Mouse (Mus musculus): ENCODE results near the gene Glipr1l2. TPM values are rescaled to one million over a fixed set of nuclear protein-coding genes. Genes with fewer than 3 reads are reported as not detected.
"Not testable (repeated sequence)": the region's sequence is repeated elsewhere in the genome, so short reads cannot be mapped to it uniquely, and the experiment has no call there.

Gene Glipr1l2
- total RNA-seq (2014; rRNA removed; ENCODE audit: low replicate concordance) (not detected in 2 replicates), polyA plus RNA-seq (2015; fragmentation: Nextera tagmentation; extraction: Ambion mirVana) (not detected in 2 replicates)

DNA sequence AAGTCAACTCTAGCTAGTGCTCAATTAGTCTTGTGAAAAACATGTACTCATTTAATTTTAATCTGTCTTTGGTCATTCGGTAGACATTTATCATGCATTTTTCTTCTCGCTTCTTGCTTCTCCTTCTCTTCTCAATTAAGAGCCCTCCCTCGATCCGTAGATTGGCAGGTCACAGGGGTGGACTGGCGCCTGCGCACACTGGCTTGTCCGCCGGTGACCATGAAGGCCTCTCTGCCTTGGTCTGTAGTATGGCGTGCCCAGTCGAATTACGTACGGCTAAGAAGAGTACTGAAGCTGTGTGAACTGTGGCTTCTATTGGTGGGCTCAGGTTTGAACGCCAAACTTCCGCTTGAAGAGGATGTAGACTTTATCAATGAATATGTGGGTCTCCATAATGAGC is at the start of gene Glipr1l2:
Gene Glipr1l2 (plus strand): TSS at position 198 of the 400 bp plus-strand sequence.
- WGBS = 91% methylated on average over 14 of the region's 14 CpGs

DNA sequence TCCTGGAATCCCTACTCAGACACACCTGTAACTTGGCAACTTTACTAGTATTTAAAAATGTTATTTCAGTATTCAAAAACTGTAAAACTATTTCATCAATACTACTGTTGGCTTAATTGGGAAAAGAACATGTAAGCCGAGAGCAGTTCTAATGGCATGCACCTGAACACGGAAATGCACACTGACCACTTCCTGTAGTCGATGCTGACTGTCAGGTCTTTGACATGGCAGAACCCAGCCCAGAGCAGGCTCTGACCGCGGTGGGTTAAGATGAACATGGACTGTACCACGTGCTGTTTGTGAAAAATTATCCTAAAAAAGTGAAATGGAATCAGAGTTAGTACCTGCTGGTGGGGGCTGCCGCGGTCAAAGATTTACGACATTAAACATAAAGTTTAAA is 39.6 kb upstream of the Glipr1l2 start:
- not testable (repeated sequence) for H3K36me3 ChIP-seq (replicated peaks; ENCODE audit: control insufficient read depth, insufficient read depth, low read length); ATAC-seq (ENCODE audit: insufficient read depth, low read depth); DNase-seq (ENCODE audit: low spot score); H3K4me1 ChIP-seq (ENCODE audit: control insufficient read depth, insufficient read depth); H3K9me3 ChIP-seq (replicated peaks; ENCODE audit: control insufficient read depth, low read length); H3K4me2 ChIP-seq (ENCODE audit: low read depth, low read length); H3K27me3 ChIP-seq (ENCODE audit: control insufficient read depth, insufficient read depth, low read length); H3K27ac ChIP-seq (ENCODE audit: low read depth); H3K9ac ChIP-seq (replicated peaks; ENCODE audit: low read depth, low read length); H3K4me3 ChIP-seq (ENCODE audit: low read depth, low read length)
- 77% methylated on average over 9 of the region's 9 CpGs for WGBS

More for the DNA sequence above, at the start of gene Glipr1l2:
- H3K4me3 ChIP-seq (ENCODE audit: low read depth, low read length) = no peak within 1 kb of the TSS
- no peaks in the 10 kb centered on the region for H3K36me3 ChIP-seq (replicated peaks; ENCODE audit: control insufficient read depth, insufficient read depth, low read length)
- no peaks in the 10 kb centered on the region for H3K4me1 ChIP-seq (ENCODE audit: control insufficient read depth, insufficient read depth)
- no peak within 1 kb of the TSS for H3K27ac ChIP-seq (ENCODE audit: low read depth)
- H3K27me3 ChIP-seq (ENCODE audit: control insufficient read depth, insufficient read depth, low read length) = no peaks in the 10 kb centered on the region
- no peaks in the 10 kb centered on the region for H3K9me3 ChIP-seq (replicated peaks; ENCODE audit: control insufficient read depth, low read length)
- no peak for DNase-seq (ENCODE audit: low spot score)
- H3K9ac ChIP-seq (replicated peaks; ENCODE audit: low read depth, low read length) = no peak within 1 kb of the TSS
- no peak within 1 kb of the TSS for H3K4me2 ChIP-seq (ENCODE audit: low read depth, low read length)
- no peak for TF ChIP-seq CTCF (IDR thresholded peaks at IDR 0.05; ENCODE audit: low read depth)
- no peak for TF ChIP-seq EP300 (IDR thresholded peaks at IDR 0.05; ENCODE audit: low read depth)
- no peak for ATAC-seq (ENCODE audit: insufficient read depth, low read depth)

DNA sequence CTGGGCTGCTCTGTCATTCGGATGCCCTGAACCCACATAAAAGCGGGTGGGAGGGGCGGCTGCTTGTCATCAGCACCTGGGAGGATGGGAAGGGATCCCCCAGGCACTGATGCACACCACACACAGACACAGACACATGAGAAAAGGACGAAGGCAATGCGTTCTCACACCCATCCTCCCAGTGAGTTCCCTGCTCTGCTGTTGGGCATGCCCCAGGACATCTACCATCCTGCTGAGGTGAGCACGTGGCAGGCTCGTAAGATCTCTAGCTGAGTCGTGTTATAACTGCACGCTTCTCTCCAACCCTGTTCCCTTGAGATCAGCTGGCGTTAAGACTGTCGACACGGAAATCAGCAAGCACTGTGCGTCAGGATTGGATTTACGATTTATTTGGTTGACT is 38.9 kb upstream of the Glipr1l2 start:
- H3K36me3 ChIP-seq (replicated peaks; ENCODE audit: control insufficient read depth, insufficient read depth, low read length); H3K9me3 ChIP-seq (replicated peaks; ENCODE audit: control insufficient read depth, low read length); H3K4me3 ChIP-seq (ENCODE audit: low read depth, low read length); H3K27ac ChIP-seq (ENCODE audit: low read depth); H3K9ac ChIP-seq (replicated peaks; ENCODE audit: low read depth, low read length); H3K27me3 ChIP-seq (ENCODE audit: control insufficient read depth, insufficient read depth, low read length); H3K4me2 ChIP-seq (ENCODE audit: low read depth, low read length); H3K4me1 ChIP-seq (ENCODE audit: control insufficient read depth, insufficient read depth); DNase-seq (ENCODE audit: low spot score); ATAC-seq (ENCODE audit: insufficient read depth, low read depth): not testable (repeated sequence)
- 48% methylated on average over 14 of the region's 14 CpGs for WGBS

DNA sequence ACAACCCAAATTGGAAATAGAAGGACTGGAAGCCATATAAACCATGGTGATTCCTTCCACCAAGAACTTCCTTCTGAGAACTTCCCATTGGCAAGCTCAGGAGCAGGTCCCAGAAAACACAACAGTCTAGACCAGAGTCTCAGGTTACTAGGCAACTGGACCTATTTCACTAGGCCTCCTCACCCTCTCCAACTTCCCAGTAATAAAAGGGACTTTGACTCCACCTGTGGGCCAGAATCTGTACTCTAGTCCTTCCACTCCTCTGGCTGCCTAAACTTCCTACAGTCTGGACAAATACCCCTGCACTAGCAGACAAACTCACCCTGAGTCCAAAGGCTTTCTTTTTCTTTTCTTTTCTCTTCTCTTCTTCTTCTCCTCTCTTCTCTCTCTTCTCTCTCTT is 31.9 kb upstream of the Glipr1l2 start:
- Histone ChIP-seq H3K9ac (replicated peaks; ENCODE audit: low read depth, low read length) (no peak overlapping the region), H3K9me3 (replicated peaks; ENCODE audit: control insufficient read depth, low read length) (no peaks in the 10 kb centered on the region), H3K4me1 (ENCODE audit: control insufficient read depth, insufficient read depth) (no peaks in the 10 kb centered on the region), H3K4me2 (ENCODE audit: low read depth, low read length) (no peak overlapping the region), H3K4me3 (ENCODE audit: low read depth, low read length) (no peak overlapping the region), H3K27me3 (ENCODE audit: control insufficient read depth, insufficient read depth, low read length) (no peaks in the 10 kb centered on the region), H3K36me3 (replicated peaks; ENCODE audit: control insufficient read depth, insufficient read depth, low read length) (no peaks in the 10 kb centered on the region), H3K27ac (ENCODE audit: low read depth) (no peak overlapping the region)
- ATAC-seq (ENCODE audit: insufficient read depth, low read depth) = no peak
- no peak for DNase-seq (ENCODE audit: low spot score)
- TF ChIP-seq EP300 (IDR thresholded peaks at IDR 0.05; ENCODE audit: low read depth) (no peak), CTCF (IDR thresholded peaks at IDR 0.05; ENCODE audit: low read depth) (no peak)

DNA sequence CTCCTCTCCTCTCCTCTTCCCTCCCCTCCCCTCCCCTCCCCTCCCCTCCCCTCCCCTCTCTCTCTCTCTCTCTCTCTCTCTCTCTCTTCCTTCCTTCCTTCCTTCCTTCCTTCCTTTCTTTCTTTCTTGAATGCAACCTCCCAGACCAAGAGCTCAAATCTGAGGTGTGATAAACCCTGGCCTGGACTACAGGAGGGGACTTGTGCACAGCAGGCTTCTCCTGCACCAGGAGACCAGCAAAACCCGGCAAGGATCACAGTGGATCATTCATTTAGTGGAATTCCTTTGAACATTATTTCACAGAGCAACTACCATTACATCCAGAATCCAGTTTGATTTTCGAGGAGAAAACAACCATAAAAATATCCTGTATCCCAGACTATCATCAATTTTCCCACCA is 31.2 kb upstream of the Glipr1l2 start:
- H3K36me3 ChIP-seq (replicated peaks; ENCODE audit: control insufficient read depth, insufficient read depth, low read length); H3K4me1 ChIP-seq (ENCODE audit: control insufficient read depth, insufficient read depth); H3K27me3 ChIP-seq (ENCODE audit: control insufficient read depth, insufficient read depth, low read length); H3K4me3 ChIP-seq (ENCODE audit: low read depth, low read length); H3K9me3 ChIP-seq (replicated peaks; ENCODE audit: control insufficient read depth, low read length); DNase-seq (ENCODE audit: low spot score); H3K9ac ChIP-seq (replicated peaks; ENCODE audit: low read depth, low read length); H3K4me2 ChIP-seq (ENCODE audit: low read depth, low read length); ATAC-seq (ENCODE audit: insufficient read depth, low read depth); H3K27ac ChIP-seq (ENCODE audit: low read depth): not testable (repeated sequence)
- WGBS = 60% methylated on average over 2 of the region's 2 CpGs

DNA sequence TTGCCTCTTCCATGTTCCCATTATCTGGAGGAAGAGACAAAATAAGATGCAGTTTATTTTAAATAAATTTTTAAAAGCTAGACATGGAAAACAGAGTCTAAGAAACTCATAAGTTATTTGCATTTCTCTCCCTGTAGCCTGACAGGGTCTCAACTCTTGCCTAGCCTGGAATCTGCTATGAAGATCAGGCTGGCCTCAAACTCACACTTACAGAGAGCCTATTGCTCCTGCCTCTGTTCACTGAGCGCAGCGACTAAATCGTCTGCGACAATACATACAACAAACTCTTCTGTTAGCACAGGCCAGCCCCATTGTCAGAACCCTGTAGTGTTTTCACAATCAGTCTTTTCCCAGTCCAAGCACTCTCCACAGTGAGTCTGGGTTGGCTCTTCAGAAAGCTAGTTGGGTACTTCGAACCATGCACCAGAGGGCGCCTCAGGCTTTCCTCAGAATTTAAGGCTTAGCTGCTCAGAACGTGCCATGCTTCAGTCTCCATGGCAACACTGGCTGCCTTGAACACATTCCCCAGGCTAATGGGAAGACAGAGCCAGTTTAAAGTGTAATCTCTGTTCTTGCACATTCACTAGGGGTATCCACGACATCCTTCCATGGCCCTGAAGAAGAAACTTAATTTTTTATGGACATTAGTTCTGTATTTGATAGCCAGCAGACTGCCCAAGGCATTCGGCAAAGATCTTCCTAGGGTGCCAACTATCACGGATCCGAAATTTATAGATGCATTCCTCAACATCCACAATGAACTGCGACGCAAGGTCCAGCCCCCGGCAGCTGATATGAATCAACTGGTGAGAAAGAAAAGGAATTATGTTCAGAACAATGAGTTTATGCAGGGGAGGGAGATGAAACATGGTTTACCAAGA is 23.2 kb upstream of the Glipr1l2 start, which contains the start of gene Glipr1l1:
Gene Glipr1l1 (plus strand): TSS at position 488 of the 881 bp plus-strand sequence.
- no peaks in the 10 kb centered on the region for H3K4me1 ChIP-seq (ENCODE audit: control insufficient read depth, insufficient read depth)
- H3K4me3 ChIP-seq (ENCODE audit: low read depth, low read length) = no peak within 1 kb of the TSS
- DNase-seq (ENCODE audit: low spot score) (no peak), ATAC-seq (ENCODE audit: insufficient read depth, low read depth) (no peak)
- H3K4me2 ChIP-seq (ENCODE audit: low read depth, low read length) = no peak within 1 kb of the TSS
- TF ChIP-seq CTCF (IDR thresholded peaks at IDR 0.05; ENCODE audit: low read depth) = peak; percentile 42
- no peak for TF ChIP-seq EP300 (IDR thresholded peaks at IDR 0.05; ENCODE audit: low read depth)
- no peaks in the 10 kb centered on the region for H3K9me3 ChIP-seq (replicated peaks; ENCODE audit: control insufficient read depth, low read length)
- no peak within 1 kb of the TSS for H3K27ac ChIP-seq (ENCODE audit: low read depth)
- H3K9ac ChIP-seq (replicated peaks; ENCODE audit: low read depth, low read length) = no peak within 1 kb of the TSS
- H3K27me3 ChIP-seq (ENCODE audit: control insufficient read depth, insufficient read depth, low read length) = no peaks in the 10 kb centered on the region
- 56% methylated on average over 14 of the region's 14 CpGs for WGBS
- no peaks in the 10 kb centered on the region for H3K36me3 ChIP-seq (replicated peaks; ENCODE audit: control insufficient read depth, insufficient read depth, low read length)

DNA sequence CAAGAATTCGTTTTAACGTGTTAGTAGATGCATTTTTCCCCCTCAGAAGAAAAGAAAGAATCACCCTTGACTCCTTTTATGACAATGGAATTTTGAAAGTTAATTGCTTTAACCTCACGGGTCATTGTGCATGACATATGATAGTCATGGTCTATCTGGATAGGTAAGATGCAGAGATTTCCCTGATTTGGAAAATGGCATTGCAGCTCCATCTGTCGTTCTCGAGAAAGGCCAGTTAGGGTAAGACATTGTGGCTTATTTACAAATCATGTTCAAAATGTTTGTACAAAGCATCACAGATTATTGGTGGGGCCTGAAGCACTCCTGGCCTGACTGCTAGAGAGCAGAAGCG is 22.6 kb upstream of the Glipr1l2 start:
- H3K27ac ChIP-seq (ENCODE audit: low read depth); ATAC-seq (ENCODE audit: insufficient read depth, low read depth): not testable (repeated sequence)
- WGBS = 74% methylated on average over 6 of the region's 6 CpGs

More for the DNA sequence above, 22.6 kb upstream of the Glipr1l2 start:
- H3K36me3 ChIP-seq (replicated peaks; ENCODE audit: control insufficient read depth, insufficient read depth, low read length); H3K9me3 ChIP-seq (replicated peaks; ENCODE audit: control insufficient read depth, low read length); H3K4me3 ChIP-seq (ENCODE audit: low read depth, low read length); DNase-seq (ENCODE audit: low spot score); H3K9ac ChIP-seq (replicated peaks; ENCODE audit: low read depth, low read length); H3K27me3 ChIP-seq (ENCODE audit: control insufficient read depth, insufficient read depth, low read length); H3K4me2 ChIP-seq (ENCODE audit: low read depth, low read length); H3K4me1 ChIP-seq (ENCODE audit: control insufficient read depth, insufficient read depth): not testable (repeated sequence)
